Mouse (Mus musculus): ENCODE results near the gene Gpr83.

DNA sequence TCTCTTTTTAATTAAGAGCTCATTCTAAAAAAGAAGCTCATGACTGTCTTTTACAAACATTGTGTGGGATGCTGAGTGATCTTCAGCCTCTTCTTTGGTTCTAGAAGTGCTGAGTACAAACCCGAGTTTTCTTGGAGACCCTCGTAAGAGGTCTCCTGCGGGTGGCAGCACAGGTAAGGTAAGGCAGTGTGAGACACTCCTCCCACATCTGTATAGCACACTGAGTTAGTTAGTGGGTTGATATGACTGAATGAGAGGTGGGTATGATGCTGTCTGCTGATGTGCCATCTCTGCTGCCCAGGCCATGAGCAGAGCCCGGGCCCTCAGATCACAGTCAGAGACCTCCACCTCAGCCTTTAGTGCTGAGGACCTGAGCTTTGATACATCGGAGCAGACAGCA, 35.2 kb upstream of the Gpr83 start:
- TF ChIP-seq CTCF (IDR thresholded peaks at IDR 0.05; ENCODE audit: low read depth) (no peak), EP300 (IDR thresholded peaks at IDR 0.05; ENCODE audit: low read depth) (no peak)
